Mouse (Mus musculus): Measurements from ENCODE around the gene Astn2. TPM values are rescaled to one million over a fixed set of nuclear protein-coding genes. Genes with fewer than 3 reads are reported as not detected.
A peak's percentile ranks its signal among the peaks of the same experiment; 100 is the strongest.

Gene Astn2
- polyA plus RNA-seq, 1 experiment from 2014 or later, result 0.81 TPM

GRCm38 (mm10) chr4:66025393-66026062 lies 378.9 kb downstream of the Astn2 start:
- WGBS, result 3% methylated on average over 8 of the region's 8 CpGs
- Histone ChIP-seq H3K4me2 (no peak overlapping the region; the same call in 1 of the 2 replicates), H3K4me3 (no peak overlapping the region), H3K27ac (no peak overlapping the region), H3K27me3 (peaks cover 16% of the 10 kb centered on the region; the same call in 1 of the 2 replicates), H3K9ac (no peak overlapping the region), H3K4me1 (peaks cover 8% of the 10 kb centered on the region), H3K36me3 (ENCODE audit: poor library complexity, severe bottlenecking) (no peaks in the 10 kb centered on the region), H3K9me3 (replicated peaks) (no peaks in the 10 kb centered on the region)
- peak; percentile 86 for ATAC-seq

- Histone ChIP-seq H3K4me2 (no peak overlapping the region), H3K36me3 (ENCODE audit: poor library complexity, severe bottlenecking) (no peaks in the 10 kb centered on the region), H3K27me3 (no peaks in the 10 kb centered on the region), H3K4me1 (no peaks in the 10 kb centered on the region), H3K4me3 (no peak overlapping the region), H3K27ac (no peak overlapping the region), H3K9me3 (replicated peaks) (no peaks in the 10 kb centered on the region), H3K9ac (no peak overlapping the region)
- ATAC-seq, result no peak
Measured at GRCm38 (mm10) chr4:66002936-66003335, 401.5 kb downstream of the Astn2 start.

GRCm38 (mm10) chr4:65983643-65984042 lies 420.8 kb downstream of the Astn2 start:
- WGBS, result 90% methylated on average over 2 of the region's 2 CpGs
- no peaks in the 10 kb centered on the region for H3K4me1 ChIP-seq
- ATAC-seq, result no peak
- H3K4me2 ChIP-seq, result no peak overlapping the region
- no peak overlapping the region for H3K4me3 ChIP-seq
- no peaks in the 10 kb centered on the region for H3K9me3 ChIP-seq (replicated peaks)
- no peak overlapping the region for H3K27ac ChIP-seq
- no peaks in the 10 kb centered on the region for H3K27me3 ChIP-seq
- no peaks in the 10 kb centered on the region for H3K36me3 ChIP-seq (ENCODE audit: poor library complexity, severe bottlenecking)
- H3K9ac ChIP-seq, result no peak overlapping the region

GRCm38 (mm10) chr4:65982882-65983281 lies 421.5 kb downstream of the Astn2 start:
- Histone ChIP-seq H3K4me1 (no peaks in the 10 kb centered on the region), H3K27me3 (no peaks in the 10 kb centered on the region), H3K36me3 (ENCODE audit: poor library complexity, severe bottlenecking) (no peaks in the 10 kb centered on the region), H3K9ac (no peak overlapping the region), H3K27ac (no peak overlapping the region), H3K4me2 (no peak overlapping the region), H3K4me3 (no peak overlapping the region), H3K9me3 (replicated peaks) (no peaks in the 10 kb centered on the region)
- WGBS, result 68% methylated on average over 4 of the region's 4 CpGs
- ATAC-seq, result no peak

GRCm38 (mm10) chr4:65976251-65976650 lies 428.2 kb downstream of the Astn2 start:
- Histone ChIP-seq H3K9me3 (replicated peaks) (no peaks in the 10 kb centered on the region), H3K4me1 (no peaks in the 10 kb centered on the region), H3K9ac (no peak overlapping the region), H3K27me3 (no peaks in the 10 kb centered on the region), H3K27ac (no peak overlapping the region), H3K4me3 (no peak overlapping the region), H3K4me2 (no peak overlapping the region), H3K36me3 (ENCODE audit: poor library complexity, severe bottlenecking) (no peaks in the 10 kb centered on the region)
- 77% methylated on average over 3 of the region's 3 CpGs for WGBS
- no peak for ATAC-seq

- H3K4me1 ChIP-seq, result peaks cover 10% of the 10 kb centered on the region; the same call in 1 of the 2 replicates
- H3K27ac ChIP-seq, result no peak overlapping the region
- no peaks in the 10 kb centered on the region for H3K36me3 ChIP-seq (ENCODE audit: poor library complexity, severe bottlenecking)
- H3K9me3 ChIP-seq (replicated peaks), result no peaks in the 10 kb centered on the region
- H3K27me3 ChIP-seq, result no peaks in the 10 kb centered on the region
- WGBS, result 75% methylated on average over 1 of the region's 1 CpGs
- no peak overlapping the region for H3K9ac ChIP-seq
- H3K4me2 ChIP-seq, result no peak overlapping the region
- H3K4me3 ChIP-seq, result no peak overlapping the region
- peak; percentile 48; the same call in 1 of the 2 replicates for ATAC-seq
Measured at GRCm38 (mm10) chr4:65972395-65972794, 432.0 kb downstream of the Astn2 start.

- H3K4me1 ChIP-seq, result peaks cover 10% of the 10 kb centered on the region; the same call in 1 of the 2 replicates
- ATAC-seq, result peak; percentile 61; the same call in 1 of the 2 replicates
- H3K4me3 ChIP-seq, result no peak overlapping the region
- 52% methylated on average over 2 of the region's 2 CpGs for WGBS
- H3K27me3 ChIP-seq, result no peaks in the 10 kb centered on the region
- H3K4me2 ChIP-seq, result no peak overlapping the region
- H3K9ac ChIP-seq, result no peak overlapping the region
- H3K36me3 ChIP-seq (ENCODE audit: poor library complexity, severe bottlenecking), result no peaks in the 10 kb centered on the region
- H3K27ac ChIP-seq, result no peak overlapping the region
- no peaks in the 10 kb centered on the region for H3K9me3 ChIP-seq (replicated peaks)
Measured at GRCm38 (mm10) chr4:65969318-65969717, 435.1 kb downstream of the Astn2 start.

- 63% methylated on average over 3 of the region's 3 CpGs for WGBS
- Histone ChIP-seq H3K36me3 (ENCODE audit: poor library complexity, severe bottlenecking) (no peaks in the 10 kb centered on the region), H3K4me3 (no peak overlapping the region), H3K27me3 (no peaks in the 10 kb centered on the region), H3K9ac (no peak overlapping the region), H3K4me2 (no peak overlapping the region), H3K4me1 (peaks cover 4% of the 10 kb centered on the region; the same call in 1 of the 2 replicates), H3K9me3 (replicated peaks) (no peaks in the 10 kb centered on the region), H3K27ac (no peak overlapping the region)
- no peak for ATAC-seq
Measured at GRCm38 (mm10) chr4:65964604-65965003, 439.8 kb downstream of the Astn2 start.

- Histone ChIP-seq H3K4me2 (no peak overlapping the region), H3K9me3 (replicated peaks) (no peaks in the 10 kb centered on the region), H3K4me1 (0 out of 2 replicates have a peak, but pooled peaks cover 3% of the 10 kb centered on the region), H3K27ac (no peak overlapping the region), H3K27me3 (no peaks in the 10 kb centered on the region), H3K9ac (no peak overlapping the region), H3K4me3 (no peak overlapping the region), H3K36me3 (ENCODE audit: poor library complexity, severe bottlenecking) (no peaks in the 10 kb centered on the region)
- 70% methylated on average over 5 of the region's 5 CpGs for WGBS
- peak; percentile 30; the same call in 1 of the 2 replicates for ATAC-seq
Measured at GRCm38 (mm10) chr4:65959188-65959759, 445.1 kb downstream of the Astn2 start.

GRCm38 (mm10) chr4:65958369-65959187 lies 445.8 kb downstream of the Astn2 start:
- H3K9me3 ChIP-seq (replicated peaks), result no peaks in the 10 kb centered on the region
- H3K27ac ChIP-seq, result no peak overlapping the region
- no peak overlapping the region for H3K4me3 ChIP-seq
- H3K27me3 ChIP-seq, result no peaks in the 10 kb centered on the region
- 87% methylated on average over 5 of the region's 5 CpGs for WGBS
- no peaks in the 10 kb centered on the region for H3K36me3 ChIP-seq (ENCODE audit: poor library complexity, severe bottlenecking)
- no peak overlapping the region for H3K4me2 ChIP-seq
- H3K4me1 ChIP-seq, result 0 out of 2 replicates have a peak, but pooled peaks cover 3% of the 10 kb centered on the region
- H3K9ac ChIP-seq, result no peak overlapping the region
- peak; percentile 51; the same call in 1 of the 2 replicates for ATAC-seq

- ATAC-seq, result no peak
- Histone ChIP-seq H3K4me3 (no peak overlapping the region), H3K27ac (no peak overlapping the region), H3K4me1 (no peaks in the 10 kb centered on the region), H3K4me2 (no peak overlapping the region), H3K27me3 (no peaks in the 10 kb centered on the region), H3K9ac (no peak overlapping the region), H3K9me3 (replicated peaks) (no peaks in the 10 kb centered on the region), H3K36me3 (ENCODE audit: poor library complexity, severe bottlenecking) (no peaks in the 10 kb centered on the region)
- WGBS, result 79% methylated on average over 1 of the region's 1 CpGs
Measured at GRCm38 (mm10) chr4:65951918-65952317, 452.5 kb downstream of the Astn2 start.

GRCm38 (mm10) chr4:65947141-65947649 lies 457.2 kb downstream of the Astn2 start:
- H3K4me3 ChIP-seq, result no peak overlapping the region
- H3K9ac ChIP-seq, result no peak overlapping the region
- H3K36me3 ChIP-seq (ENCODE audit: poor library complexity, severe bottlenecking), result no peaks in the 10 kb centered on the region
- WGBS, result 92% methylated on average over 3 of the region's 3 CpGs
- H3K4me1 ChIP-seq, result no peaks in the 10 kb centered on the region
- no peaks in the 10 kb centered on the region for H3K27me3 ChIP-seq
- H3K4me2 ChIP-seq, result no peak overlapping the region
- no peak overlapping the region for H3K27ac ChIP-seq
- no peaks in the 10 kb centered on the region for H3K9me3 ChIP-seq (replicated peaks)
- ATAC-seq, result no peak

Data from forebrain, embryonic 13.5 days (tissue).